Mouse (Mus musculus) midbrain, postnatal 0 days (tissue): ENCODE data around the gene Gzmg. TPM values are rescaled to one million over a fixed set of nuclear protein-coding genes. Genes with fewer than 3 reads are reported as not detected.
"Not testable (repeated sequence)": the region's sequence is repeated elsewhere in the genome, so short reads cannot be mapped to it uniquely, and the experiment has no call there.

Experiments used
- ATAC-seq: fragments of 200-750 bp; cut with Nextera tagmentation; 2 replicates; pipeline ENCODE4 v1.8.0; 2017; ENCODE audit warnings: moderate number of reproducible peaks, mild to moderate bottlenecking, moderate TSS enrichment, moderate library complexity; ENCODE audit not compliant: low FRiP score
- DNase-seq: peaks from one replicate; pipeline ENCODE4 v3.0.0-alpha.2; 2015; ENCODE audit warnings: low spot score
- H3K27ac ChIP-seq: fragments of 300-500 bp; sonication (generic); 2 replicates; pipeline ENCODE4 v1.5.1; 2014; ENCODE audit warnings: low read depth, mild to moderate bottlenecking, low read length, mixed read lengths
- H3K27me3 ChIP-seq: fragments of 300-500 bp; sonication (generic); 2 replicates; pipeline ENCODE4 v1.6.1; 2014; ENCODE audit warnings: low read length, control low read depth, mixed read lengths; ENCODE audit not compliant: insufficient read depth
- H3K36me3 ChIP-seq: fragments of 300-500 bp; sonication (generic); 2 replicates; pipeline ENCODE4 v1.6.1; 2014; ENCODE audit warnings: low read length, control low read depth, mixed read lengths; ENCODE audit not compliant: insufficient read depth
- H3K4me1 ChIP-seq: fragments of 300-500 bp; sonication (generic); 2 replicates; pipeline ENCODE4 v1.6.1; 2014; ENCODE audit warnings: mild to moderate bottlenecking, control low read depth, antibody characterized with exemption, low read length, mixed read lengths; ENCODE audit not compliant: insufficient read depth
- H3K4me2 ChIP-seq: fragments of 300-500 bp; sonication (generic); 2 replicates; pipeline ENCODE4 v1.6.1; 2014; ENCODE audit warnings: low read depth, mild to moderate bottlenecking, low read length, mixed read lengths; ENCODE audit not compliant: poor library complexity, severe bottlenecking
- H3K4me3 ChIP-seq: fragments of 300-500 bp; sonication (generic); 2 replicates; pipeline ENCODE4 v1.5.1; 2014; ENCODE audit warnings: low read depth, mild to moderate bottlenecking, low read length, moderate library complexity
- H3K9ac ChIP-seq: fragments of 300-500 bp; sonication (generic); replicated peaks from 2 replicates; pipeline ENCODE4 v1.6.1; 2014; ENCODE audit warnings: mild to moderate bottlenecking, low read length, moderate library complexity, mixed read lengths; ENCODE audit not compliant: poor library complexity, severe bottlenecking
- H3K9me3 ChIP-seq: fragments of 300-500 bp; sonication (generic); 2 replicates; pipeline ENCODE4 v1.6.1; 2016; ENCODE audit warnings: low read length, control low read depth
- CTCF ChIP-seq: IDR thresholded peaks from 2 replicates; pipeline ENCODE4 v1.5.1; 2016; ENCODE audit warnings: antibody characterized with exemption, mild to moderate bottlenecking
- WGBS: fragments of 180-500 bp; shearing (Covaris S2); extraction: QIAGEN DNeasy Blood & Tissue Kit; methylation state at CpG from one replicate; pipeline ENCODE4 v1.1.7; 2014; 5-methylcytosine and 5-hydroxymethylcytosine counted together
- polyA plus RNA-seq: library from polyadenylated mRNA; unstranded; fragments of >200 nt; fragmentation: Nextera tagmentation; extraction: Ambion mirVana; gene quantifications from 2 replicates; pipeline ENCODE4 v1.2.1, GENCODE M21; 2015
- total RNA-seq: library from RNA; depleted of rRNA; stranded (reverse); fragments of >200 nt; gene quantifications from 2 replicates; pipeline ENCODE4 v1.2.3, GENCODE M21; 2014

Gzmg gene
- total and polyA plus RNA-seq, 2 experiments from 2014 or later, result not detected

GRCm38 (mm10) chr14:56177651-56178050, 18.3 kb upstream of the Gzmg start:
- peak; percentile 56 for TF ChIP-seq CTCF
- not testable (repeated sequence) for DNase-seq, H3K27me3 ChIP-seq, H3K4me1 ChIP-seq, H3K4me3 ChIP-seq, H3K9me3 ChIP-seq, ATAC-seq, H3K36me3 ChIP-seq, H3K4me2 ChIP-seq, H3K27ac ChIP-seq, H3K9ac ChIP-seq
- 29% methylated on average over 8 of the region's 8 CpGs for WGBS

DNA sequence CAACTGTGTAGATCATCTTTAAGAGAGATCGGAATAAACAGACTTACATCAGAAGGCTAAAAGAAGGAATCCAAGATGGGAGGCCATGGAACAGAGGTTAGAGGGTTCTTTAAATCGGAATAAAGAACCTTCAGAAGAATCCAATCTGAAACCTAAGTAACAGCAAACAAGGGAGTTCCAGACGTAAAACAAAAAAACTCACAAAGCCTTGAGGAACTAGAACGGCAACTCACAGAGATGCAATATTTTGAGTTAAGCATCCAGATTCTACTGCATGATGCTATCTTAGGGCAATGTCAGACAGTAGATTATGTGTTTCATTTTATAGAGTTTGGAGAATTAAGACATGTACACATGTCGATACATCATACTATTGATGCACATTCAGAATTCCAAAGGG, 15.1 kb upstream of the Gzmg start, which contains the start of gene Gzmn:
Gzmn (minus strand) TSS at position 101 of the 400 bp plus-strand sequence.
- H3K27ac ChIP-seq, result no peak within 1 kb of the TSS
- H3K9ac ChIP-seq, result no peak within 1 kb of the TSS
- no peak within 1 kb of the TSS for H3K4me2 ChIP-seq
- no peaks in the 10 kb centered on the region for H3K36me3 ChIP-seq
- DNase-seq (no peak), ATAC-seq (no peak)
- no peak for TF ChIP-seq CTCF
- no peaks in the 10 kb centered on the region for H3K4me1 ChIP-seq
- 89% methylated on average over 5 of the region's 5 CpGs for WGBS
- no peak within 1 kb of the TSS for H3K4me3 ChIP-seq
- H3K27me3 ChIP-seq, result no peaks in the 10 kb centered on the region
- no peaks in the 10 kb centered on the region for H3K9me3 ChIP-seq

- H3K4me1 ChIP-seq, result no peaks in the 10 kb centered on the region
- H3K9ac ChIP-seq, result no peak overlapping the region
- TF ChIP-seq CTCF, result no peak
- WGBS, result 94% methylated on average over 6 of the region's 6 CpGs
- no peak overlapping the region for H3K4me3 ChIP-seq
- DNase-seq, result no peak
- no peaks in the 10 kb centered on the region for H3K27me3 ChIP-seq
- no peak overlapping the region for H3K4me2 ChIP-seq
- H3K27ac ChIP-seq, result no peak overlapping the region
- ATAC-seq, result no peak
- H3K9me3 ChIP-seq, result no peaks in the 10 kb centered on the region
- H3K36me3 ChIP-seq, result no peaks in the 10 kb centered on the region
Measured at GRCm38 (mm10) chr14:56173396-56173795, 14.0 kb upstream of the Gzmg start.

- 93% methylated on average over 5 of the region's 5 CpGs for WGBS
- H3K27ac ChIP-seq, result no peak overlapping the region
- no peaks in the 10 kb centered on the region for H3K4me1 ChIP-seq
- no peaks in the 10 kb centered on the region for H3K27me3 ChIP-seq
- no peak overlapping the region for H3K4me2 ChIP-seq
- no peaks in the 10 kb centered on the region for H3K9me3 ChIP-seq
- DNase-seq (no peak), ATAC-seq (no peak)
- no peak for TF ChIP-seq CTCF
- no peak overlapping the region for H3K4me3 ChIP-seq
- no peaks in the 10 kb centered on the region for H3K36me3 ChIP-seq
- no peak overlapping the region for H3K9ac ChIP-seq
Measured at GRCm38 (mm10) chr14:56172744-56173143, 13.4 kb upstream of the Gzmg start.

DNA sequence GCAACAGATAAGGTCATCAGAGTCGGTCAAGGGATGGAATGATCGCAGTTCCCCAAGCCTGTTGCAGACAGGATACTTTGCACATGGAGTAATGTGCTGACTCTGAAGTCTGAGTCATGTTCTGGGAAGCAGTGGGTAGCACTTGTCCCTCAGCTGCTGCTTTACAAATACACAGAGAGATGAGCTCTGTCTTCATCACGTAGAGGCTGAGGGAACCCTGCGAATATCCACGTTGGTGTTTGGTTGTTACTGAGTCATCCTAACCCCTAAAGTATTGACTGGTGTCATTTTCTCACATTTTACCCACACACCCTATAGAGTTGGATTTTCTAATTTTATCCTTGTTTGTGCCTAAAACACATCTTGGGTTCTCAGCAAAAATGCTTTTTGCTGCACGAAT, 8.6 kb upstream of the Gzmg start:
- no peak for TF ChIP-seq CTCF
- DNase-seq (no peak), ATAC-seq (no peak)
- H3K9ac ChIP-seq, result no peak overlapping the region
- H3K4me2 ChIP-seq, result no peak overlapping the region
- 87% methylated on average over 6 of the region's 6 CpGs for WGBS
- no peaks in the 10 kb centered on the region for H3K4me1 ChIP-seq
- no peaks in the 10 kb centered on the region for H3K9me3 ChIP-seq
- no peak overlapping the region for H3K27ac ChIP-seq
- H3K4me3 ChIP-seq, result no peak overlapping the region
- H3K36me3 ChIP-seq, result no peaks in the 10 kb centered on the region
- no peaks in the 10 kb centered on the region for H3K27me3 ChIP-seq

DNA sequence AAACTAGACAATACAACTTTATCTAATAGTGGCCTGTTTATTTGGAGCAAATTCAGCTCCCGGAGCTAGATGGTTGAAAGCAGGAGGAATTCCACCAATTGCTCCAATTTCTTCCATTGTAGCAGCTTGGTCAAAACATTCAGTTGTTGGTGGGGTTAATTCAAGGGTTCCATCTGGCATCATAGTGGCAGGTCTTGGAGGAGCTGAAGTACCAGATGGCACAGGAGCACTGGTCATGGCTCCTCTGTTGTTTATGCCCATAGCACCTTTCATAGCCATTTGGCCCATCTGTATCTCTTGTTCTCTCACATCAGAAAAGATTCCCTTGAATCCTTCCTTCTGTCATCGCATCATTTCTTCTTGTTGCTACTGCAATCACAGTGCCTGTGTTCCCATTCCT, 2.7 kb upstream of the Gzmg start:
- H3K36me3 ChIP-seq, result no peaks in the 10 kb centered on the region
- no peak overlapping the region for H3K9ac ChIP-seq
- TF ChIP-seq CTCF, result no peak
- no peaks in the 10 kb centered on the region for H3K9me3 ChIP-seq
- WGBS, result 96% methylated on average over 2 of the region's 2 CpGs
- no peaks in the 10 kb centered on the region for H3K27me3 ChIP-seq
- no peak overlapping the region for H3K4me2 ChIP-seq
- DNase-seq, result no peak
- H3K4me1 ChIP-seq, result no peaks in the 10 kb centered on the region
- ATAC-seq, result no peak
- H3K4me3 ChIP-seq, result no peak overlapping the region
- H3K27ac ChIP-seq, result no peak overlapping the region
